Mouse (Mus musculus) cerebellum, postnatal 10 days (tissue): ENCODE data around the gene Nxph1.
A peak's percentile ranks its signal among the peaks of the same experiment; 100 is the strongest.

Experiments
- DNase-seq, 2 experiments: peaks; one replicate each; pipeline ENCODE4 v3.0.0; 2021; ENCODE audit warnings: mixed read lengths in 2 of 2

The Nxph1 gene

DNA sequence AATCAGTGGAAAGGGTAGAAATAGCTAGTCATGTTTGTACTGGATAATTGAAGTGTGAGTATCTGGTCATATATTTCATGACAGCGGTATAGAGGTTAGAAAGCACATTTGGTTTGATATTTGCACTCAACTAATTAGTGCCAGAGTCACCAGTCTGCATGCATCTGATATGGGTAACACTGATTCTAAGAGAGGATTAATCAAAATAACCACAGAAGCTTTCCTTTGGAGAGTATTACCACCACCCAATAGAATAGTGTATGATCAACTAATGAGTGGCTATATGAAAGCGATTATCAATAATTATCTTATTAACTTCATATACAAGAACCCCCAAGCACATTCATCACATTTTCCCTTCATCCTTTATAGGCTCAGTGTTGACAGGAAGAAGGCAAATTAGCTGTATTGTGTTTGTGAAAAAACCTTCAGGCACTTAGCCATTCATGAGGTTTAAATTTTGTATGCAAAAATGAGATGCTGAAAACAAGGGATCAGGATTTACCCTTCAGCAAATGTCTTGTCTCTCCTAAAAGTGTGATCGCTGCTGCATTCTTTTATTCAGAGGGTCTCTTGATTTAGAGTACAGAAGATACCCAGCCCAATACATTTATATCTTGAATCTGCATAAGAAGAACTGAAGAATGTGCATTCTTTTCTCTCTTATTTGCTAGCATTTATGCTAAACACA is 185.5 kb downstream of the Nxph1 start:
- DNase-seq: no peak

DNA sequence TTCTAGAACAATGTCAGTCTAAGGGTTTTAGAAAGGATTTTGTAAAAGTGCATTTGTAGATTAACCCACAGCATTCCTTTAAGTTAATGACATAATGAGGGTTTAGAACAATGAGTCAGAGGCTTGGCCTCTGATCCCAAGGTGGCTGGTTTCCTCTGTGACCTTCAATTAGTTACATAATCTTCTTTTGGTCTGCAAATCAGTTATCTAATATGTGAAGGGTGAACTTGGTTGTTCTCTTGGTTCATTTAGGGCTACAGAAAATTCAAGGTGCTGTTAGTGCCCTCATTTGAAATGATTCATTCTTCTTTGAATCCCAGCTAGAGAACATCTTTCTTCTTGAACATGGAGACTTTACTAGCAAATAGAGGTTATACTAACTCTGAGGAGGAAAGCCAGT is 199.7 kb downstream of the Nxph1 start:
- DNase-seq: no peak

- peak; percentile 86 for DNase-seq
These were observed 201.6 kb downstream of the Nxph1 start for GRCm38 (mm10) chr6:9149791-9150190.

DNA sequence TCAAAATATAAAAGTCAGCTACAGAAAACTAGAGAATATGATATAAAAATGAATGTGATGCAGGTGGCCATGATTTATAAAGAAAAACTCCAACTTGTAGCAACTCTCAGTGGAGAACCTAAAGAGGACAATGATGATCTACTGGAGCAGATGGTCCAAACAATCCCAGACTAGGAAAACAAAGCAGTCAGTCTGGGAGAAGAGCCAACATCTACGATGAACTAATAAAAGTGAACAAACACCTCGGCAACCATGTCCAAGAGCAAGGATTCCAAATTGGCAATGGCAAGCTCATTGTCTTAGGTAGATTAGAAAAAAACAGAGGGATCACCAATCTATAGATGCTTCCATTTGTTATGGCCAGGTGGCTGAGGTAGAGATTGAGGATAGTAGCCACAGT is 211.0 kb downstream of the Nxph1 start:
- DNase-seq: no peak

DNA sequence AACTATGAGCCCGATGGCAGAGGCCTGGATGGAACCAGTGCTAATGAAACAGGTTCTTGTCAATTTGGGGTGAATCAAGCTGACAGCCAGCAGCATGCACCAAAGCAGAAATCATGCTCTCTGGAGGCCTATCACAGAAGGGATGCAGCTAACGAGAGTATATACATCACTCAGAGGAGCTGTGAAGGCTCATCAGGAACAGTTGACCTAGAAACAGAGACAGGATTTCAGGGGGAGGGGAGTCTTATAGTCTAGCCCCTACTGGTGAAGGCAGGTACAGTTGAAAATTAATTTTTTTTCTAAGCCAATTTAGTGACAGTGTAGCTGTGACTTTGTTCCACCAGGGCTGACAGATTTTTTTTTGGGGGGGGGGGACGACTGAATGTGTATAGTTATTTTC is 234.2 kb downstream of the Nxph1 start:
- DNase-seq: no peak

- DNase-seq: no peak
These were observed 262.5 kb downstream of the Nxph1 start for GRCm38 (mm10) chr6:9210730-9211129.

GRCm38 (mm10) chr6:9220724-9221453 is 272.7 kb downstream of the Nxph1 start:
- DNase-seq: peak; percentile 6 to 19

- peak; percentile 79 to 82 for DNase-seq
These were observed 286.6 kb downstream of the Nxph1 start for GRCm38 (mm10) chr6:9234802-9235201.

DNA sequence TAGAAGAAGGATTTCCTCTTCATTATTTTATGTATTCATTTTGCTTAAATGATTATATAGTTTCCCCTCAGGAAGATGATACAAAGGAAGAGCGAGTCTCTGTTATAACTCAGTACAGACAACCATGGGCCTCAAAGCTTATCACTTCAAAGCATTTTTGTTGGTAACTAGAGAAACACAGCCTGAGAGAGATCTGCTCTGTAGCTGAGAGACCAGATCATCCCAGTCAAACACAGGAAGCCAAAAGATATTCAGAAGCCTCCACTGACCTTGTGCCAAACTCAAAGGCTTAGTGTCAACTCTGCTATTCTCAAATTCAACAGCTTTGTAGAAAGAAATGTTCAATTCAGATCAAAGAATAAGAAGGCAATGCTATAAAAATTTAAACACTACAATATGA is 319.8 kb downstream of the Nxph1 start:
- no peak for DNase-seq
